Mouse (Mus musculus): ENCODE results near the gene Ell2. TPM values are rescaled to one million over a fixed set of nuclear protein-coding genes. Genes with fewer than 3 reads are reported as not detected.

Gene Ell2
- polyA plus RNA-seq, 1 experiment from 2014 or later = 13.0 TPM

DNA sequence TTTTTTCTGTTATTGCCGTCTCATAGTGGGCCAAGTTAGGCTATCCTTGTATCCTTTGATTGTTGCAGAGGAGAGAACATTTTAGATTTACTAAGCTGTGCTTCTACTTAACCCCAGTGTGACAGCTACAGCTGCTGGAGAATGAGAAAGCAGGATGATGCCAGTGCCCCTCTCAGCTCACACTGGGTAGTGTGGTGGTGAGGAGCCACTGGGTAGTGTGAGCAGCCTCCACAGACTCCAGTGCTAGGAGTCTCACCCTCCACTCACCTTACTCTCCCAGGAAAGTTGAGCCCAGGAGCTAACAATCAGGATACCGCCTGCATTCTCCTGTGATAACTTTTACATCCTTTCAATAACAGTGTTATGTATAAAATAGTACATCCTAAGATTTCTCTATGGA lies 60.4 kb downstream of the Ell2 start:
- Histone ChIP-seq H3K4me1 (replicated peaks; ENCODE audit: control insufficient read depth, insufficient read depth) (no peaks in the 10 kb centered on the region), H3K27ac (replicated peaks) (no peak overlapping the region), H3K4me3 (ENCODE audit: low read depth, low read length) (no peak overlapping the region), H3K27me3 (ENCODE audit: control insufficient read depth, insufficient read depth, low read length) (no peaks in the 10 kb centered on the region), H3K9me3 (ENCODE audit: control insufficient read depth, low read length) (no peaks in the 10 kb centered on the region), H3K36me3 (ENCODE audit: control insufficient read depth, insufficient read depth, low read length) (no peaks in the 10 kb centered on the region; the same call in 1 of the 2 replicates), H3K9ac (ENCODE audit: low read length) (no peak overlapping the region), H3K4me2 (replicated peaks; ENCODE audit: low read depth) (no peak overlapping the region)
- DNase-seq (ENCODE audit: low spot score) = peak; percentile 9
- ATAC-seq (ENCODE audit: low FRiP score, low TSS enrichment) = no peak
- TF ChIP-seq CTCF (IDR thresholded peaks at IDR 0.05; ENCODE audit: low read depth) (no peak), EP300 (optimal IDR thresholded peaks at IDR 0.05) (no peak)
- 75% methylated on average over 2 of the region's 2 CpGs for WGBS

GRCm38 (mm10) chr13:75770744-75771143 lies 64.2 kb downstream of the Ell2 start:
- H3K4me3 ChIP-seq (ENCODE audit: low read depth, low read length) = no peak overlapping the region
- TF ChIP-seq CTCF (IDR thresholded peaks at IDR 0.05; ENCODE audit: low read depth) (no peak), EP300 (optimal IDR thresholded peaks at IDR 0.05) (no peak)
- ATAC-seq (ENCODE audit: low FRiP score, low TSS enrichment) (no peak), DNase-seq (ENCODE audit: low spot score) (no peak)
- H3K4me1 ChIP-seq (replicated peaks; ENCODE audit: control insufficient read depth, insufficient read depth) = no peaks in the 10 kb centered on the region
- H3K9me3 ChIP-seq (ENCODE audit: control insufficient read depth, low read length) = no peaks in the 10 kb centered on the region
- no peak overlapping the region for H3K9ac ChIP-seq (ENCODE audit: low read length)
- no peak overlapping the region for H3K27ac ChIP-seq (replicated peaks)
- WGBS = 84% methylated on average over 2 of the region's 2 CpGs
- no peak overlapping the region for H3K4me2 ChIP-seq (replicated peaks; ENCODE audit: low read depth)
- no peaks in the 10 kb centered on the region for H3K27me3 ChIP-seq (ENCODE audit: control insufficient read depth, insufficient read depth, low read length)
- H3K36me3 ChIP-seq (ENCODE audit: control insufficient read depth, insufficient read depth, low read length) = no peaks in the 10 kb centered on the region

- WGBS = 80% methylated on average over 4 of the region's 4 CpGs
- ATAC-seq (ENCODE audit: low FRiP score, low TSS enrichment) (no peak), DNase-seq (ENCODE audit: low spot score) (peak; percentile 7)
- no peak overlapping the region for H3K4me3 ChIP-seq (ENCODE audit: low read depth, low read length)
- no peak overlapping the region for H3K27ac ChIP-seq (replicated peaks)
- H3K36me3 ChIP-seq (ENCODE audit: control insufficient read depth, insufficient read depth, low read length) = no peaks in the 10 kb centered on the region
- no peak for TF ChIP-seq EP300 (optimal IDR thresholded peaks at IDR 0.05)
- TF ChIP-seq CTCF (IDR thresholded peaks at IDR 0.05; ENCODE audit: low read depth) = no peak
- H3K4me2 ChIP-seq (replicated peaks; ENCODE audit: low read depth) = no peak overlapping the region
- no peaks in the 10 kb centered on the region for H3K9me3 ChIP-seq (ENCODE audit: control insufficient read depth, low read length)
- H3K4me1 ChIP-seq (replicated peaks; ENCODE audit: control insufficient read depth, insufficient read depth) = no peaks in the 10 kb centered on the region
- H3K27me3 ChIP-seq (ENCODE audit: control insufficient read depth, insufficient read depth, low read length) = no peaks in the 10 kb centered on the region
- no peak overlapping the region for H3K9ac ChIP-seq (ENCODE audit: low read length)
Observed at GRCm38 (mm10) chr13:75771404-75771803, 64.8 kb downstream of the Ell2 start.

DNA sequence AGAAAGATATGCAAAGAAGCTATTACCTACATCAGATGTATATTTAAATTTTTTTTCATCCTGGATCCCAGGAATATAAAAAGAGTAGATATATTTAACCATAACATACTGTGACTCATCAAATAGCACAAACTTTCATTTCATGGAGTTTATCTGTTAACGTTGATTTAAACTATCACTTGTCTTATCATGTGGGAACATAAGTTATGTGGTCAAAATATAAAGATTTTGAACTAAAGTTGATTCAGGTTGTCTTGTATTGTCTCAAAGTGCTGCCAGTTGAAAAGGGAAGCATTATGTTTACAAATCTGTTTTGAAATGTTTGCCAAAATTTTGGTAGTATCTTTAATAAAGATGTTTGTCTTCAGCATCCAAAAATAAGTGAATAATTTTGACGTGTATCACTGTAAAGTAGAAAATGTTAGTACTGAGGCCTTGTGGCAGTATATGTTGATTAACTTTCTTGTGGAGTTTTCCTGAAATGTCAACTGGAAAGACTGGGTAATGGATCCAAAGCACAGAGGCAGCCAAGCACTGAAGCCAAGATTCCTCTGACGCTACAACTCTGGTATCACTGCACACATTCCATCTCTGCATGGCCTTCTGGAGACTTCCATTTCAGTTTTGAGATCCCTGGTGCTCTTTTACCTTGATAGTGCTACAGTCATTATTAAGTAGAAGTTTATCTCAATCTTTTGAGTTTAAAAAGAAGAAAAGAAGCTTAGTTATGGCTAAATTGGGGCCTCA lies 65.6 kb downstream of the Ell2 start:
- TF ChIP-seq CTCF (IDR thresholded peaks at IDR 0.05; ENCODE audit: low read depth) = no peak
- no peak for TF ChIP-seq EP300 (optimal IDR thresholded peaks at IDR 0.05)
- H3K9ac ChIP-seq (ENCODE audit: low read length) = no peak overlapping the region
- ATAC-seq (ENCODE audit: low FRiP score, low TSS enrichment) (no peak), DNase-seq (ENCODE audit: low spot score) (peak; percentile 3)
- no peaks in the 10 kb centered on the region for H3K27me3 ChIP-seq (ENCODE audit: control insufficient read depth, insufficient read depth, low read length)
- H3K4me1 ChIP-seq (replicated peaks; ENCODE audit: control insufficient read depth, insufficient read depth) = no peaks in the 10 kb centered on the region
- H3K27ac ChIP-seq (replicated peaks) = no peak overlapping the region
- no peaks in the 10 kb centered on the region for H3K36me3 ChIP-seq (ENCODE audit: control insufficient read depth, insufficient read depth, low read length)
- H3K4me3 ChIP-seq (ENCODE audit: low read depth, low read length) = no peak overlapping the region
- H3K9me3 ChIP-seq (ENCODE audit: control insufficient read depth, low read length) = no peaks in the 10 kb centered on the region
- WGBS = 70% methylated on average over 3 of the region's 3 CpGs
- no peak overlapping the region for H3K4me2 ChIP-seq (replicated peaks; ENCODE audit: low read depth)

GRCm38 (mm10) chr13:75775961-75776360 lies 69.4 kb downstream of the Ell2 start:
- DNase-seq (ENCODE audit: low spot score) = peak; percentile 9

GRCm38 (mm10) chr13:75776692-75777091 lies 70.1 kb downstream of the Ell2 start:
- WGBS = 39% methylated on average over 1 of the region's 1 CpGs
- H3K9ac ChIP-seq (ENCODE audit: low read length) = no peak overlapping the region
- DNase-seq (ENCODE audit: low spot score) = peak; percentile 11

More at GRCm38 (mm10) chr13:75775961-75776360, 69.4 kb downstream of the Ell2 start:
- no peaks in the 10 kb centered on the region for H3K9me3 ChIP-seq (ENCODE audit: control insufficient read depth, low read length)
- H3K27me3 ChIP-seq (ENCODE audit: control insufficient read depth, insufficient read depth, low read length) = no peaks in the 10 kb centered on the region
- H3K4me1 ChIP-seq (replicated peaks; ENCODE audit: control insufficient read depth, insufficient read depth) = no peaks in the 10 kb centered on the region
- no peak overlapping the region for H3K9ac ChIP-seq (ENCODE audit: low read length)
- H3K4me3 ChIP-seq (ENCODE audit: low read depth, low read length) = no peak overlapping the region
- no peak for TF ChIP-seq CTCF (IDR thresholded peaks at IDR 0.05; ENCODE audit: low read depth)
- no peak for TF ChIP-seq EP300 (optimal IDR thresholded peaks at IDR 0.05)
- H3K36me3 ChIP-seq (ENCODE audit: control insufficient read depth, insufficient read depth, low read length) = no peaks in the 10 kb centered on the region
- no peak for ATAC-seq (ENCODE audit: low FRiP score, low TSS enrichment)
- H3K4me2 ChIP-seq (replicated peaks; ENCODE audit: low read depth) = no peak overlapping the region
- no peak overlapping the region for H3K27ac ChIP-seq (replicated peaks)

More at GRCm38 (mm10) chr13:75776692-75777091, 70.1 kb downstream of the Ell2 start:
- Histone ChIP-seq H3K27ac (replicated peaks) (no peak overlapping the region), H3K4me2 (replicated peaks; ENCODE audit: low read depth) (no peak overlapping the region), H3K4me1 (replicated peaks; ENCODE audit: control insufficient read depth, insufficient read depth) (no peaks in the 10 kb centered on the region), H3K9me3 (ENCODE audit: control insufficient read depth, low read length) (no peaks in the 10 kb centered on the region), H3K4me3 (ENCODE audit: low read depth, low read length) (no peak overlapping the region), H3K27me3 (ENCODE audit: control insufficient read depth, insufficient read depth, low read length) (no peaks in the 10 kb centered on the region), H3K36me3 (ENCODE audit: control insufficient read depth, insufficient read depth, low read length) (no peaks in the 10 kb centered on the region)
- TF ChIP-seq EP300 (optimal IDR thresholded peaks at IDR 0.05) = no peak
- no peak for TF ChIP-seq CTCF (IDR thresholded peaks at IDR 0.05; ENCODE audit: low read depth)
- no peak for ATAC-seq (ENCODE audit: low FRiP score, low TSS enrichment)
